In genomic region chr5:143049746-143050145, GRCm38 (mm10) we compare ENCODE assay signal across 9 mouse cellular contexts.
DNase-seq lines count a peak whose midpoint lies in the region; ATAC-seq lines count a peak whose summit lies in the region.
"Had no signal": no experiment of that assay in that cellular context is flagged by ENCODE, and none has a peak within 500 bp of the region (broad histone marks: within the 10 kb centered on the region; RNA-seq: fewer than 3 reads in every experiment).

No protein-coding gene starts in this region.

- H3K9ac ChIP-seq in hindbrain, embryonic 13.5 days = no peak overlapping the region
- H3K9ac ChIP-seq in hindbrain, embryonic 11.5 days (ENCODE audit: low read depth, low read length) = no peak overlapping the region
- no peak overlapping the region for H3K9ac ChIP-seq in embryonic facial prominence, embryonic 13.5 days
- H3K9ac ChIP-seq in liver, embryonic 13.5 days = 0 out of 2 replicates have a peak overlapping the region, but pooled peaks have one; percentile 11

- no peak for DNase-seq in hindbrain, embryonic 11.5 days (ENCODE audit: low spot score)
- DNase-seq in 3T3-L1 (ENCODE audit: low read depth, low spot score) = peak; percentile 54
- DNase-seq in liver, embryonic 13.5 days = no peak
- DNase-seq in adrenal gland, adult 18-20 months (ENCODE audit: low spot score in 2 of 2) = no peak
- no peak for DNase-seq in left cerebral cortex, postnatal 14 days (ENCODE audit: low spot score in 2 of 2)

- ATAC-seq in hindbrain, embryonic 13.5 days (ENCODE audit: low FRiP score) = no peak
- ATAC-seq in hindbrain, embryonic 11.5 days (ENCODE audit: low FRiP score) = no peak
- ATAC-seq in embryonic facial prominence, embryonic 13.5 days (ENCODE audit: insufficient number of reproducible peaks, insufficient read depth, low FRiP score, low TSS enrichment, low read depth) = no peak
- no peak for ATAC-seq in liver, embryonic 13.5 days (ENCODE audit: low read depth)
- no peak for ATAC-seq in megakaryocyte progenitor cell, adult 5-6 weeks (replicated peaks; ENCODE audit: poor library complexity)

- H3K36me3 ChIP-seq in hindbrain, embryonic 13.5 days = no peaks in the 10 kb centered on the region
- no peaks in the 10 kb centered on the region for H3K36me3 ChIP-seq in hindbrain, embryonic 11.5 days (ENCODE audit: control insufficient read depth, insufficient read depth, low read length)
- H3K36me3 ChIP-seq in embryonic facial prominence, embryonic 13.5 days = peaks cover 30% of the 10 kb centered on the region
- peaks cover 51% of the 10 kb centered on the region for H3K36me3 ChIP-seq in liver, embryonic 13.5 days

- H3K27ac ChIP-seq in hindbrain, embryonic 13.5 days = peak overlapping the region; percentile 88
- no peak overlapping the region for H3K27ac ChIP-seq in hindbrain, embryonic 11.5 days (ENCODE audit: low read depth, low read length)
- peak overlapping the region; percentile 66 for H3K27ac ChIP-seq in embryonic facial prominence, embryonic 13.5 days
- peak overlapping the region; percentile 96 for H3K27ac ChIP-seq in liver, embryonic 13.5 days

- H3K4me1 ChIP-seq in hindbrain, embryonic 13.5 days (replicated peaks) = peaks cover 47% of the 10 kb centered on the region
- no peaks in the 10 kb centered on the region for H3K4me1 ChIP-seq in hindbrain, embryonic 11.5 days (replicated peaks; ENCODE audit: control insufficient read depth, insufficient read depth, low read length)
- H3K4me1 ChIP-seq in embryonic facial prominence, embryonic 13.5 days = peaks cover 44% of the 10 kb centered on the region
- peaks cover 95% of the 10 kb centered on the region for H3K4me1 ChIP-seq in liver, embryonic 13.5 days (replicated peaks)

- no peak overlapping the region for H3K4me3 ChIP-seq in hindbrain, embryonic 13.5 days
- no peak overlapping the region for H3K4me3 ChIP-seq in hindbrain, embryonic 11.5 days (ENCODE audit: low read depth, low read length)
- H3K4me3 ChIP-seq in embryonic facial prominence, embryonic 13.5 days = no peak overlapping the region
- no peak overlapping the region for H3K4me3 ChIP-seq in liver, embryonic 13.5 days (replicated peaks)

- intact Hi-C loops in left cerebral cortex, postnatal 14 days (cut with DNase I) = no loop called here

- 34% methylated on average over 4 of the region's 4 CpGs for WGBS in hindbrain, embryonic 13.5 days
- WGBS in hindbrain, embryonic 11.5 days = 74% methylated on average over 4 of the region's 4 CpGs
- WGBS in embryonic facial prominence, embryonic 13.5 days = 32% methylated on average over 4 of the region's 4 CpGs
- WGBS in liver, embryonic 13.5 days (ENCODE audit: insufficient replicate concordance) = 78% methylated on average over 4 of the region's 4 CpGs

- no peaks in the 10 kb centered on the region for H3K27me3 ChIP-seq in hindbrain, embryonic 13.5 days
- H3K27me3 ChIP-seq in hindbrain, embryonic 11.5 days (ENCODE audit: control insufficient read depth, insufficient read depth, low read length) = no peaks in the 10 kb centered on the region
- H3K27me3 ChIP-seq in embryonic facial prominence, embryonic 13.5 days = no peaks in the 10 kb centered on the region
- no peaks in the 10 kb centered on the region for H3K27me3 ChIP-seq in liver, embryonic 13.5 days

- H3K9me3 ChIP-seq in hindbrain, embryonic 13.5 days = no peaks in the 10 kb centered on the region
- no peaks in the 10 kb centered on the region for H3K9me3 ChIP-seq in hindbrain, embryonic 11.5 days (ENCODE audit: control insufficient read depth, low read length)
- no peaks in the 10 kb centered on the region for H3K9me3 ChIP-seq in embryonic facial prominence, embryonic 13.5 days
- no peaks in the 10 kb centered on the region for H3K9me3 ChIP-seq in liver, embryonic 13.5 days (replicated peaks)
- H3K9me3 ChIP-seq: G1E had no signal

- no peak overlapping the region for H3K4me2 ChIP-seq in hindbrain, embryonic 13.5 days
- no peak overlapping the region for H3K4me2 ChIP-seq in hindbrain, embryonic 11.5 days (replicated peaks; ENCODE audit: low read depth, low read length)
- H3K4me2 ChIP-seq in embryonic facial prominence, embryonic 13.5 days = no peak overlapping the region
- no peak overlapping the region for H3K4me2 ChIP-seq in liver, embryonic 13.5 days
